ENCODE assay signal across 13 mouse cellular contexts in the genomic region with DNA sequence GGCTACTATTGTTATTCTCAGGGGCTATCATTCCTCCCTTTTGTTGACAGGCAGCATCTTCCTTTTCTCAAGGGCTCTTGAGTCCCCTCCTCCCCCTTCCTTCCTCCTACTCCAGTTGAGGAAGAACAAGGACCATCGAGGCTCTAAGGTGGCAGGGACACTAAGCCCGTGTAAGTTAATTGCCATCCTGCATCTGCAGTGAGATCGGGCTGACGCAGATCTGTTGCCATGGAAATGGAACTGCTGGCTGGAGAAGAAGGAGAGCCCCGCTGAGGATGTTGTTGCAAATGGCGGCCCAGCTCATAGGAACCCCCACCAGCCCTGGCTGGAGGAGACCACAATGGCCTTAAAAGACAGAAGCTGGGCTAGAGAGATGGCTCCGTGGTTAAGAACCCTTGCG. TPM values are rescaled to one million over a fixed set of nuclear protein-coding genes. Genes with fewer than 3 reads are reported as not detected.
DNase-seq lines count a peak whose midpoint lies in the region; ATAC-seq and TF ChIP-seq lines count a peak whose summit lies in the region.
"Had no signal": no experiment of that assay in that cellular context is flagged by ENCODE, and none has a peak within 500 bp of the region (broad histone marks: within the 10 kb centered on the region; RNA-seq: fewer than 3 reads in every experiment).

No protein-coding gene starts in this region.

- H3K36me3 ChIP-seq in hindbrain, embryonic 13.5 days: peaks cover 9% of the 10 kb centered on the region
- peaks cover 2% of the 10 kb centered on the region; the same call in 1 of the 2 replicates for H3K36me3 ChIP-seq in midbrain, postnatal 0 days (ENCODE audit: insufficient read depth, low read length)
- H3K36me3 ChIP-seq: heart, embryonic 15.5 days; liver, embryonic 15.5 days had no signal

- no peaks in the 10 kb centered on the region for H3K9me3 ChIP-seq in hindbrain, embryonic 13.5 days
- no peaks in the 10 kb centered on the region for H3K9me3 ChIP-seq in midbrain, postnatal 0 days (ENCODE audit: low read length)
- H3K9me3 ChIP-seq: heart, embryonic 15.5 days; liver, embryonic 15.5 days had no signal

- H3K4me1 ChIP-seq in hindbrain, embryonic 13.5 days (replicated peaks): peaks cover 45% of the 10 kb centered on the region
- peaks cover 4% of the 10 kb centered on the region; the same call in 1 of the 2 replicates for H3K4me1 ChIP-seq in midbrain, postnatal 0 days (ENCODE audit: insufficient read depth, low read length)
- H3K4me1 ChIP-seq: liver, embryonic 15.5 days had no signal

- peak overlapping the region; percentile 85 for H3K27ac ChIP-seq in hindbrain, embryonic 13.5 days
- peak overlapping the region; percentile 78 for H3K27ac ChIP-seq in midbrain, postnatal 0 days (ENCODE audit: low read depth, low read length)
- H3K27ac ChIP-seq: heart, embryonic 15.5 days; liver, embryonic 15.5 days had no signal

- TF ChIP-seq CTCF in midbrain, postnatal 0 days (IDR thresholded peaks at IDR 0.05): no peak

- peak; percentile 66 for DNase-seq in ZHBTc4 (ENCODE audit: low read depth, low spot score)
- peak; percentile 54 for DNase-seq in embryo, embryonic 11 days
- peak; percentile 71 for DNase-seq in midbrain, postnatal 0 days (ENCODE audit: low spot score)
- DNase-seq in lung, postnatal 25 days (ENCODE audit: low spot score): no peak
- no peak for DNase-seq in urinary bladder, postnatal 10 days (ENCODE audit: low spot score)
- no peak for DNase-seq in urinary bladder, postnatal 36 days (ENCODE audit: low spot score in 2 of 2)
- DNase-seq: kidney, postnatal 14 days had no signal

- peak overlapping the region; percentile 8; the same call in 1 of the 2 replicates for H3K4me3 ChIP-seq in hindbrain, embryonic 13.5 days
- peak overlapping the region; percentile 12; the same call in 1 of the 2 replicates for H3K4me3 ChIP-seq in midbrain, postnatal 0 days (ENCODE audit: low read depth, low read length)
- H3K4me3 ChIP-seq: erythroblast, embryonic 14.5 days; heart, embryonic 15.5 days; liver, embryonic 15.5 days had no signal

- H3K27me3 ChIP-seq in hindbrain, embryonic 13.5 days: peaks cover 19% of the 10 kb centered on the region
- no peaks in the 10 kb centered on the region for H3K27me3 ChIP-seq in midbrain, postnatal 0 days (ENCODE audit: insufficient read depth, low read length)

- peak overlapping the region; percentile 20; the same call in 1 of the 2 replicates for H3K9ac ChIP-seq in hindbrain, embryonic 13.5 days
- H3K9ac ChIP-seq in midbrain, postnatal 0 days (replicated peaks; ENCODE audit: low read length, poor library complexity, severe bottlenecking): 0 out of 2 replicates have a peak overlapping the region, but pooled peaks have one; percentile 19
- H3K9ac ChIP-seq: heart, embryonic 15.5 days; liver, embryonic 15.5 days had no signal

- peak overlapping the region; percentile 64 for H3K4me2 ChIP-seq in hindbrain, embryonic 13.5 days
- H3K4me2 ChIP-seq in midbrain, postnatal 0 days (ENCODE audit: low read depth, low read length, poor library complexity, severe bottlenecking): peak overlapping the region; percentile 41
- H3K4me2 ChIP-seq: heart, embryonic 15.5 days; liver, embryonic 15.5 days had no signal

- WGBS in hindbrain, embryonic 13.5 days: 7% methylated on average over 8 of the region's 8 CpGs
- 5% methylated on average over 8 of the region's 8 CpGs for WGBS in midbrain, postnatal 0 days

- peak; percentile 34 for ATAC-seq in hindbrain, embryonic 13.5 days (ENCODE audit: low FRiP score)
- ATAC-seq in midbrain, postnatal 0 days (ENCODE audit: low FRiP score): peak; percentile 11; the same call in 1 of the 2 replicates

RNA-seq across cellular contexts. Expression of a gene that starts 3.2 kb away (rescaled TPM):
- polyA plus RNA-seq in hindbrain, embryonic 13.5 days (2015; fragmentation: Nextera tagmentation; extraction: Ambion mirVana): 196 and 224 TPM in 2 replicates
- total RNA-seq in midbrain, postnatal 0 days (2014; rRNA removed): 375 and 444 TPM in 2 replicates
- 603 and 636 TPM in 2 replicates for polyA plus RNA-seq in midbrain, postnatal 0 days (2015; fragmentation: Nextera tagmentation; extraction: Ambion mirVana)
- total RNA-seq: MEL; monocyte, adult 5-6 weeks had no signal
- polyA plus RNA-seq: erythroblast, embryonic 14.5 days had no signal

RNA-seq across cellular contexts. Expression of a gene that starts 9.1 kb away (rescaled TPM):
- polyA plus RNA-seq in hindbrain, embryonic 13.5 days (2015; fragmentation: Nextera tagmentation; extraction: Ambion mirVana): 72.1 and 72.8 TPM in 2 replicates
- 136 and 166 TPM in 2 replicates for total RNA-seq in midbrain, postnatal 0 days (2014; rRNA removed)
- polyA plus RNA-seq in midbrain, postnatal 0 days (2015; fragmentation: Nextera tagmentation; extraction: Ambion mirVana): 53.2 and 66.8 TPM in 2 replicates

Comparison
In these comparisons a context has a peak if more than half of its experiments do, and no peak if none do; other contexts are left out.
1. DNase-seq: peak in ZHBTc4 (single experiment), embryo, embryonic 11 days (single experiment) and midbrain, postnatal 0 days (single experiment); none in lung, postnatal 25 days (single experiment), urinary bladder, postnatal 10 days (single experiment) and urinary bladder, postnatal 36 days (0 of 2).